Mouse (Mus musculus): Measurements from ENCODE around the gene Dkk3.

DNA sequence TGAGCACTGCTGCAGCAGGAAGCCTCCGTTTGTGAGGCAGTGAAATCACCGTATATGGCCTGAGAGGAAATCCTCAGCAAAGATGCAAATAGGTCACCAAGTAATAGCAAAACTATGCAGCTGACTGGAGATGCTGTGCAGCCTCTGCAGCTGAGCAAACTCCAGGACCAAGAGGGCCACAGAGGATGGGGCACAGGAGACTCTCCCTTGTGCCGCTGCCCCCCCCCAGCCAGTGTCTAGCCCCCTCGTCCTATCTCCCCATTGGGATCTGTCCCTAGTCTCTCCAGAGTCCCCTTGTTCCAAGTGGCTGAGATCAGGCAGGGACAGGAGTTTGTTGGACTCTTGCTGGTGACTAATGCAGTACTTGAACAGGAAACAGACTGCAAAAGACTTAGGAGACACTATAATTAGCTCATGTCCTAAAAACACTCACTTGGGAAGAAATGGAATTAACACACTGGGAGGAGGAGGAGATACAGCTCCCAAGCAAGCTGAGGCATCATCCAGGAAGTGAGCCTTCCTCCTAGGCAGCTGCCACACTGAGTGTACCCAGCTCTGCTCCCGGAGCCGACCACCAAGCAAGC, 45.6 kb upstream of the Dkk3 start:
- TF ChIP-seq CTCF (IDR thresholded peaks at IDR 0.05; ENCODE audit: extremely low read depth, insufficient read depth, low read length), result no peak
- TF ChIP-seq POLR2A (IDR thresholded peaks at IDR 0.05; ENCODE audit: extremely low read depth, insufficient read depth, low read length), result 0 out of 2 replicates have a peak, but pooled peaks have one; percentile 35

All from cortical plate, adult 2 months (tissue).